Mouse (Mus musculus) lung, postnatal 0 days (tissue): ENCODE results near the gene Dusp15.

Experiments
- CTCF ChIP-seq: IDR thresholded peaks from 2 replicates; pipeline ENCODE4 v1.5.1; 2016; ENCODE audit warnings: antibody characterized with exemption, mild to moderate bottlenecking
- EP300 ChIP-seq: IDR thresholded peaks from 2 replicates; pipeline ENCODE4 v1.6.1; 2016; ENCODE audit warnings: antibody characterized with exemption, mild to moderate bottlenecking, control low read depth

DNA sequence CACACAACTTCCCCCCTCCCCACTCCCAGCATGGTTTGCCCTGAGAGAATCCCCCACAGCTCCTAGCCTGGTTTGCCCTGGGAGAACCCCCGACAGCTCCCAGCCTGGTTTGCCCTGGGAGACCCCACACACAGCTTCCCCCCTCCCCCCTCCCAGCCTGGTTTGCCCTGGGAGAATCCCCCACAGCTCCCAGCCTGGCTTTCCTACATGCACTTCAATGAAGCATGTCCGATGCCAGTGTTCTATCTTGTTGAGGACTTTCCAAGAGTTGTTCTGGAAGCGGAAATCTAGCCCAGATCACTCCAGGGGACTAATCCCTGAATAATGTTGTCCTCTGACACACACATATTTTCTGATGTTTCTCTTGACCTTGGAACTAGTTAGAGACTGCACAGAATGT, 48.8 kb downstream of the Dusp15 start:
- TF ChIP-seq CTCF (no peak), EP300 (no peak)
